Mouse (Mus musculus) myocyte (in vitro differentiated cells): Measurements from ENCODE around the gene Tdp1.

Source experiments
- MAX ChIP-seq: IDR thresholded peaks from one replicate; pipeline ENCODE4 v1.6.1; 2011; ENCODE audit warnings: low read depth, mild to moderate bottlenecking, control low read depth
- MYOD1 ChIP-seq, 3 experiments: IDR thresholded peaks; one replicate each; pipeline ENCODE4 v1.6.1; 2011; ENCODE audit warnings: control low read depth in 2 of 3, low read depth in 2 of 3, mild to moderate bottlenecking in 2 of 3, moderate library complexity in 1 of 3; ENCODE audit not compliant: insufficient read length in 2 of 3, control insufficient read depth in 1 of 3
- POLR2A ChIP-seq: IDR thresholded peaks from one replicate; pipeline ENCODE4 v1.6.1; 2011; ENCODE audit warnings: low read depth, mild to moderate bottlenecking, control low read depth, moderate library complexity; ENCODE audit not compliant: insufficient read length
- REST ChIP-seq: IDR thresholded peaks from one replicate; pipeline ENCODE4 v1.6.1; 2011; ENCODE audit warnings: mild to moderate bottlenecking, control low read depth, moderate library complexity; ENCODE audit not compliant: insufficient read depth, insufficient read length
- USF1 ChIP-seq: IDR thresholded peaks from one replicate; pipeline ENCODE4 v1.6.1; 2011; ENCODE audit warnings: low read depth, mild to moderate bottlenecking, control low read depth, moderate library complexity

GRCm38 (mm10) chr12:99858664-99859063 is 25.7 kb upstream of the Tdp1 start:
- no peak for TF ChIP-seq POLR2A
- TF ChIP-seq USF1: no peak
- no peak for TF ChIP-seq MAX
- no peak for TF ChIP-seq MYOD1 (IDR thresholded peaks at IDR 0.05; ENCODE audit: control insufficient read depth in 1 of 3, insufficient read length in 2 of 3, low read depth in 2 of 3)
- TF ChIP-seq REST: no peak
